Mouse (Mus musculus) liver, postnatal 0 days (tissue): Measurements from ENCODE around the gene Cd6.

Experiments used
- CTCF ChIP-seq: sonication (generic); IDR thresholded peaks from 2 replicates; pipeline ENCODE4 v1.5.1; 2016; ENCODE audit warnings: antibody characterized with exemption, low read depth
- EP300 ChIP-seq: IDR thresholded peaks from 2 replicates; pipeline ENCODE4 v1.6.1; 2016; ENCODE audit warnings: antibody characterized with exemption, low read depth, mild to moderate bottlenecking

DNA sequence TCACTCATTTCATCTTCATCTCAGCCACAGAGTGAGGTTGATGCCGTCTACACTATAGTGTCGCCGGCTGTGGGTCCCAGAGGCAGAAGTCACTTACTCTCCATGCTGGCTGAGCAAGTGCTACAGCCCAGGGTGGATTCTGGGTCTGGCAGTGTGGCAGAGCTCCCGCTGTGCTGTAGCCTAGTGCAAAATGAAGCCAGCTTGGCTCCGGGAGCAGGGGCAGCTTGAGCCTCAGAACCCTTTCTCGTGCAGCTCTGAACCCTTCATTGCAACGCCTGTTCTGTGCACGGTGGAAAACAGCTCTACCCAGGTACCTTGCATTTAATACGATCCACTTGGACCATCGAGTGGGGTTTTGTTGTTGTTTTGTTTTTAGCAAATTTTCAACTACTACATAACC lies 62.2 kb downstream of the Cd6 start:
- TF ChIP-seq EP300 = no peak
- TF ChIP-seq CTCF = no peak
